Mouse (Mus musculus) small intestine, adult 2 months (tissue): Measurements from ENCODE around the gene Tor1aip2. TPM values are rescaled to one million over a fixed set of nuclear protein-coding genes. Genes with fewer than 3 reads are reported as not detected.
A peak's percentile ranks its signal among the peaks of the same experiment; 100 is the strongest.

Source experiments
- H3K27ac ChIP-seq: fragments of 200-500 bp; 2 replicates; pipeline ENCODE4 v1.5.1; 2012; ENCODE audit warnings: low read depth, low read length, control low read depth, inconsistent platforms; ENCODE audit not compliant: insufficient read depth
- H3K27me3 ChIP-seq: fragments of 200-500 bp; 2 replicates; pipeline ENCODE4 v1.6.1; 2012; ENCODE audit warnings: mild to moderate bottlenecking, moderate library complexity, low read length, inconsistent platforms; ENCODE audit not compliant: control insufficient read depth, insufficient read depth
- H3K36me3 ChIP-seq: fragments of 200-500 bp; 2 replicates; pipeline ENCODE4 v1.6.1; 2012; ENCODE audit warnings: mild to moderate bottlenecking, low read length, control low read depth, inconsistent platforms; ENCODE audit not compliant: control insufficient read depth, insufficient read depth
- H3K4me1 ChIP-seq: fragments of 200-500 bp; 2 replicates; pipeline ENCODE4 v1.6.1; 2012; ENCODE audit warnings: low read length, inconsistent platforms, mixed read lengths; ENCODE audit not compliant: control insufficient read depth, insufficient read depth, insufficient read length
- H3K4me3 ChIP-seq: fragments of 200-500 bp; 2 replicates; pipeline ENCODE4 v1.5.1; 2012; ENCODE audit warnings: low read depth, mild to moderate bottlenecking, control low read depth, inconsistent platforms, low read length, moderate library complexity
- CTCF ChIP-seq: fragments of 200-500 bp; IDR thresholded peaks from 2 replicates; pipeline ENCODE4 v1.5.1; 2012; ENCODE audit warnings: low read depth, mild to moderate bottlenecking, control low read depth, inconsistent platforms, low read length, moderate library complexity, mixed read lengths; ENCODE audit not compliant: insufficient replicate concordance, insufficient read length; ENCODE audit errors: extremely low read depth
- POLR2A ChIP-seq: fragments of 200-500 bp; IDR thresholded peaks from 2 replicates; pipeline ENCODE4 v1.6.1; 2012; ENCODE audit warnings: low read depth, mild to moderate bottlenecking, control low read depth, inconsistent platforms, low read length, moderate library complexity
- WGBS: fragments of 180-500 bp; shearing (Covaris S2); methylation state at CpG from one replicate; pipeline ENCODE4 v1.1.7; 2018; 5-methylcytosine and 5-hydroxymethylcytosine counted together
- polyA plus RNA-seq: library from polyadenylated mRNA; depleted of rRNA; stranded (reverse); fragments of >200 nt; gene quantifications from 2 replicates; pipeline ENCODE4 v1.2.3, GENCODE M21; 2012

Gene Tor1aip2
- polyA plus RNA-seq, 1 experiment, result 104 TPM

DNA sequence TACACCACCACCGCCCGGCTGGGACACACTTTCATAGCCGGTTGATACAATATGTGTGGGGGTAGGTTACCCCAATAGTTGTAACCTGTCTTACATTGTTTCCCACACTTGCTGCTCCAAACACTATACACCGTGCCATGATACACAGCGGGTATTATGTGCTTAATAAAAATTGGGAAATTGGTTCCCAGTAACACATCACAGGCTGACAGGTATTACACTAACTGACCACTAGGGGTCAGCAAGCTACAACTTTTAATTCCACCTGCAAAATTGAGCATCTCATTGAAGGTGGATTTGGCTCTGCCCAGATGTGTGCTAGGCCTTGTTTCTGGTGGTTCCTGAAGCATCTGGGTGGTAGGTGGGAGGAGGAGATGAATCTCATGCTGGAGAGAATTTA, 50.6 kb downstream of the Tor1aip2 start:
- Histone ChIP-seq H3K4me1 (no peaks in the 10 kb centered on the region), H3K4me3 (no peak overlapping the region), H3K36me3 (no peaks in the 10 kb centered on the region), H3K27me3 (no peaks in the 10 kb centered on the region), H3K27ac (no peak overlapping the region)
- 52% methylated on average over 5 of the region's 5 CpGs for WGBS
- TF ChIP-seq POLR2A, result no peak
- TF ChIP-seq CTCF, result 0 out of 2 replicates have a peak, but pooled peaks have one; percentile 20

DNA sequence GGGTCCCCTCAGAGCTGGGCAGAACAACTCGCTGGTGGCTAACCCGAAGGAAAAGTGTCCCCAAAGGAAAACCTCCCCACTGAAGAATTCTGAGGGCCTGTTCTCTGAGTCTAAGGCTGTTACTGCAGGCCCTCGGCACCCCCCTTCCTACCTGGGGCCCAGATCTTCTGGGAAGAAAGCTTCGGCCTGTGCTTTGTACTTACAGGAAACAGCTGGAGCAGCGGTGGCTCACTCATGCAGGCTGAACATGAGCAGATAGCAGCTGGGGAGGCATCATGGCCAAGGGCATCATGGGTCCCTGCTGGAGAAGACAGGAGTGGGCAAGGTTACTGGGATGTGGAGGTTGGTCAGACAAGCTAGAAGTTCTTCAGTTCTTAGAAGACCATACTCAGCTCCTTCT, 52.4 kb downstream of the Tor1aip2 start:
- no peaks in the 10 kb centered on the region for H3K27me3 ChIP-seq
- no peaks in the 10 kb centered on the region for H3K4me1 ChIP-seq
- H3K27ac ChIP-seq, result no peak overlapping the region
- no peaks in the 10 kb centered on the region for H3K36me3 ChIP-seq
- WGBS, result 77% methylated on average over 5 of the region's 5 CpGs
- H3K4me3 ChIP-seq, result no peak overlapping the region
- TF ChIP-seq CTCF (no peak), POLR2A (no peak)

DNA sequence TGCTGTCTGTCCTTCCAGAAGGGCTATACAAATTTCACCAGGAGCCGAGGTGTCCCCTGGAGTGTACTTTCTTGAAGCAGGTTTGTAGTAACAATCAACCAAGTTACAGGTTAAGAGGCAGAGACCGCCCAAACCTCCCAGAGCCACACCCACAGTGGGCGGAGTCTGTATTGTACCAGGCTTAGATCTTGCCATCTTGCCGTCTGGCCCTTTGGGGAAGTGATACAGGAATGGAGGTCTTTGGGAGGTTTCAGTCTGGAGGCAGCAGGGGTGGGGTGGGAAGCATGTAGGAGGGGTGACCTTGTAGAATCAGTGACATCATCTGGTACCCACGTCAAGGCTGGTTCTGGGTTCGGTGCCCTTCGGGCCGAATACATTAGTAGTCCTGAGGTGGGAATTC, 54.4 kb downstream of the Tor1aip2 start:
- no peak overlapping the region for H3K4me3 ChIP-seq
- H3K4me1 ChIP-seq, result no peaks in the 10 kb centered on the region
- WGBS, result 66% methylated on average over 8 of the region's 8 CpGs
- H3K27ac ChIP-seq, result no peak overlapping the region
- no peaks in the 10 kb centered on the region for H3K27me3 ChIP-seq
- TF ChIP-seq POLR2A (no peak), CTCF (no peak)
- no peaks in the 10 kb centered on the region for H3K36me3 ChIP-seq

DNA sequence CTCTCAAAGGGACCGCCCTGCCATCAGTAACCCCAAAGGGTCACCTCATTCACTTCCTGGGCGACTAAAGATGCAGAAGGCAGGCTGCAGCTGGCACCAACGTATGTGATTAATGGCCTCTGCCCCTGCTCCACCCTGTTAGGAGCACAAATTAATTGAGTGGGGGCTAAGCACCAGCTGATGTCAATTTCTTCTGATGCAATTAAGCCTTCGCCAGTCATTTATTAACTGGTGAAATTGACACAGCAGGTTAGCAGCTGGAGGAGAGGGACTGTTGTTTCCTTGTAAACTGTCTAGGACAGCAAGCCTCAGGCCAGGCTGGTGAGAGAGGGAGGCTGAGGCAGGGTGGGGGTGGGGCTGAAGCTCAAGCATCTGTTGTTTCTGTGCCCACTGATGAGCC, 54.8 kb downstream of the Tor1aip2 start:
- Histone ChIP-seq H3K4me3 (no peak overlapping the region), H3K27me3 (no peaks in the 10 kb centered on the region), H3K36me3 (no peaks in the 10 kb centered on the region), H3K4me1 (no peaks in the 10 kb centered on the region), H3K27ac (no peak overlapping the region)
- TF ChIP-seq POLR2A (no peak), CTCF (no peak)
- 38% methylated on average over 4 of the region's 4 CpGs for WGBS

DNA sequence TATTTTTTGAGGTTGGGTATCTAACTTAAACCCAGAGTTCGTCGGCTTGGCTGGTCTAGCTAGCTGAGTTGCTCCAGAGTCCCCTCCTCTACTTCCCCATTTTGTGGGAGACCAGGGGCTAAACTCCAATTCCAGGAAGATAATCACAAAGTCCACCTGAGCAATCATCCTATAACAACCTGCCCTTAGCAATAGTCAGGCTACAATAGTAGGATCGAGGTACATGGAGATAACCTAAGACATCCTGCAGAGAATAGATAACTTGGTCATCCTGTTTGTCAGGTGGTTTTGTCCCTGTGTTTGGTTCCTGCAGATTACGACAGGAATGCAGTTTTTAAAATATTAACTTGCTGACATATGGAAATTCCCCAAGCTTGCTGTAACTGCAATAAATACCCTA, 56.6 kb downstream of the Tor1aip2 start:
- Histone ChIP-seq H3K36me3 (no peaks in the 10 kb centered on the region), H3K4me1 (no peaks in the 10 kb centered on the region), H3K27me3 (no peaks in the 10 kb centered on the region), H3K4me3 (no peak overlapping the region), H3K27ac (no peak overlapping the region)
- whole genome bisulfite sequencing, result 58% methylated on average over 4 of the region's 4 CpGs
- no peak for TF ChIP-seq POLR2A
- no peak for TF ChIP-seq CTCF

DNA sequence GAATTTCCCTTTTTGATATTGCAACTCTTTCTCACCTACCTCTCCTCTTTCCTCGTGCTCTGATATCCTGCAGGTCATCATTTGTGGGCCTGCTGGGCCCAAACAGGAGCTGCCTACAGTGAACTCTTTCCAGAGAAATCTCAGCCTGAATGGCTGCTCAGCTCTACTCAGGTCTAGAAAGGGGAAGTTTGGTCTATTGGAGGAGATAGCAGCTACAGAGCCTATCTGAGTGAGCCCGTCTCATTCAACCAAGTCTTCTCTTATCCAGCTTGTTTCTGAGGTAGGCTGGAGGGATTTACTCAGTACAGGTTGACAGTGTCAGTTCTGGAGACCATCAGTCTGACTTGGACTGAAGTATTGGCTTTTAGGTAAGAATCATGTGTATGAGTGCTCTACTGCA, 68.6 kb downstream of the Tor1aip2 start:
- H3K4me3 ChIP-seq, result no peak overlapping the region
- H3K27ac ChIP-seq, result no peak overlapping the region
- no peak for TF ChIP-seq POLR2A
- TF ChIP-seq CTCF, result no peak

DNA sequence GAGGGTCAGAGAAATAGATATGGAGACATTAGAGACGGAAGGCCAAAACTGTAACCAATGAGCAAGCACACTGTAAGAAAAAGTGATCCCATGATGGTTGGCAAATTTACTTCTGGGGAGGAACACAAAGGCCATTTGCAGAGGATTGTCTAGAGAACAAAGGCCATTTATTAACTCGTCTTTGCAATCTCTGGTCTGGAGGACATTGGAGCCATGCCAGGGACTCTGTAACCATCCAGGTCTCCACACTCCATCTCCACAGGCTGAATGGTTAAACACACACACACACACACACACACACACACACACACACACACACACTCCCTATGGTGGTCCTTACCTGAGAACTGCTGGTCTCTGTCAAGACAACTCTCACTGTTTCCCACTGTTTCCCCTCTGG, 70.2 kb downstream of the Tor1aip2 start:
- no peak overlapping the region for H3K27ac ChIP-seq
- H3K4me1 ChIP-seq, result no peaks in the 10 kb centered on the region
- H3K36me3 ChIP-seq, result no peaks in the 10 kb centered on the region
- no peaks in the 10 kb centered on the region for H3K27me3 ChIP-seq
- H3K4me3 ChIP-seq, result no peak overlapping the region
- TF ChIP-seq CTCF (no peak), POLR2A (no peak)
- 50% methylated on average over 2 of the region's 2 CpGs for WGBS

More for the DNA sequence above, 68.6 kb downstream of the Tor1aip2 start:
- H3K27me3 ChIP-seq, result no peaks in the 10 kb centered on the region
- H3K4me1 ChIP-seq, result no peaks in the 10 kb centered on the region
- 91% methylated on average over 2 of the region's 2 CpGs for WGBS
- H3K36me3 ChIP-seq, result no peaks in the 10 kb centered on the region

DNA sequence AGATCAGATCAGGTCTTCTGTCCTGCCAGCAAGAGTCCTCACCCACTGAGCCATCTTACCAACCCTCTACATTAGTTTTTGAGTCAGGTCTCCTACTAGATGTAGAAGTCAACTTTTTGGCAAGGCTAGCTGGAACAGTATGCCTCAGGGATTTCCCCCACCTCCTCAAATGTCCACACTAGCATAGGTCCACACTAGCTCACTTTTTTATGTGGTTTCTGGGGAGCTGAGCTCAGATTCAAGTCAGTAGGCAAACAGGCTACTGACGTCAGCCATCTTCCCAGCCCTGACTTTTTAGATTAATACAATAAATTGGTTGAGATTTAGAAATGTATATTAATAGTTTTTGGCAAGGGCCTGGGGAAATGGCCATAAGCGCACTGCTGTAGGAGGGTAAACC, 72.2 kb downstream of the Tor1aip2 start:
- H3K36me3 ChIP-seq, result no peaks in the 10 kb centered on the region
- TF ChIP-seq CTCF (no peak), POLR2A (no peak)
- WGBS, result 86% methylated on average over 2 of the region's 2 CpGs
- H3K4me1 ChIP-seq, result no peaks in the 10 kb centered on the region
- H3K4me3 ChIP-seq, result no peak overlapping the region
- H3K27me3 ChIP-seq, result no peaks in the 10 kb centered on the region
- no peak overlapping the region for H3K27ac ChIP-seq
